Mouse (Mus musculus): ENCODE data around the gene Mcu.

The Mcu gene

GRCm38 (mm10) chr10:59429448-59430135 lies 186.9 kb downstream of the Mcu start:
- no peak for DNase-seq (ENCODE audit: low spot score in 2 of 2)

DNA sequence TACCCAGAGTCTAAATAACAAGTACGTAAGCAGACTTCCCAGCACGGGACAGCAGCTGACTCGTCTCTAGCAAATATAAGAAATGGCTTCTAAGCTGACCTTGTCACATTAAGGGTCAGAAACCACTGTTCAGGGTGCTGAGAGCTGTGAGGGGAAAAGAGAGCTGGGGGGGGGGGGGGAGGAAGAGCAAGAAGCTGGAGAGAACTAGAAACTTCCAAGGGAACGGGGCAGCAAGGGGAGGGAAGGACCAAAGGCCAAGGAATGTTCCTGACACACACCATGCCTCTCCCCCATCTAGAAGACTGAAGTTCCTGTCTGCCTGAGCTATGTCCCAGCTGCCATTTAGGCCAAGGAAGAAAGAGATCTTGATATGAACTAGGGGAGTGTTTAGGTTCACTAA lies 190.1 kb downstream of the Mcu start:
- no peak for DNase-seq (ENCODE audit: low spot score in 2 of 2)

GRCm38 (mm10) chr10:59425369-59425768 lies 191.1 kb downstream of the Mcu start:
- no peak for DNase-seq (ENCODE audit: low spot score in 2 of 2)

DNA sequence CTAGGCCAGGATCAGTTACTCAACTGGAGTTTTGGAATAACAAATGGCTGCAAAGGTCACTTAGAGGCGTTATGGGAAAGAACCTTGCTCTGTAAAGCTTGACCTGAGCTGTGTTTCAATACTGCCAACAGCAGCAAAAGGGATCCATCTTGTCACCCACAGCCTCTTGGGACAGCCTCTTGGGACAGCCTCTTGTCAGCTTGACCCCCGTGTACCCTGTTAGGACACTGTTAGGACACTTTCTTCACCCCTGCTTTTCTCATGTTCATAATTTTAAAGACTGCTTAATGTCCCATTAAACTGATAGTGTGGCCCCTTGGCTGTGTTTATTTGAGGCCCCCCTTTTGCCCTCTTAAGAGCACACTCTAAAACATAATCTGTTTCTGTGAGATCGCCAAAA lies 192.0 kb downstream of the Mcu start:
- DNase-seq (ENCODE audit: low spot score in 2 of 2): no peak

DNA sequence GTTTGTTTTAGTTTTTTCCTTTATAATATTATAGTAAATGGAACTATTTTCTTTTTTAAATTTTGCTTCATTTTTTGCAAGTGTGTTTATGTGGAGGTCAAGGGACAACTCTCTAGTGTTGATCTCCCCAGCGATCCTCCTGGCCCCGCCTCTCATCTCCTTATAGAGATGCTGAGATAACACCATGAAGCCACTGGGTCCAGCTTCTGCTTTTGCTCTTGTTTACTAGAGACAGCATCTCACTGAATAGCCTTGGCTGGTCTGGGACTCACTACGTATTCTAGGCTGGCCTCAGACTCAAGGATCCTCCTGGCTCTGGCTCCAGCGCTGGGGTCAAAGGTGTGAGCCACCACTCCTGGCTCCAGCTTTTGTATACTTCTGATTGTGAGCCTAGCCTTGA lies 197.0 kb downstream of the Mcu start:
- no peak for DNase-seq (ENCODE audit: low spot score in 2 of 2)

DNA sequence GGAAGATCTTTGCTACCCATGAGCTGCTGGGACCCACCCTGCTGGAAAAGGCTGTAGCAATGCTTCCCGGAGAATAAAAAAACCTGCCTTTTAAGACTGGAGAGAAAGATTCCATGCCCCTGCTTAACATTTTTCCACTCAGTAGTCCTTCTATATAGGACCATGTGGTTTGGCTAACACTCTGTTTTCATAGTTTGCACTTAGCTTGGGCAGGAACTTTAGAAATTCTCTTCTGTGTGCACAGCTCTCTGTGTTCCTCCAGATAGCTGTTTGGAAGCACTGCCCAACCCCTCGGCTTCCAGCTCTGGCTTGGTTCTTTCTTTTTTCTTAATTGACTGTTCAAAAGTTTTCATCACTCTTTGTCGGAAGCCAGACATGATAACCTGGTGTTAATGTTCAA lies 199.9 kb downstream of the Mcu start:
- no peak for DNase-seq (ENCODE audit: low spot score in 2 of 2)

DNA sequence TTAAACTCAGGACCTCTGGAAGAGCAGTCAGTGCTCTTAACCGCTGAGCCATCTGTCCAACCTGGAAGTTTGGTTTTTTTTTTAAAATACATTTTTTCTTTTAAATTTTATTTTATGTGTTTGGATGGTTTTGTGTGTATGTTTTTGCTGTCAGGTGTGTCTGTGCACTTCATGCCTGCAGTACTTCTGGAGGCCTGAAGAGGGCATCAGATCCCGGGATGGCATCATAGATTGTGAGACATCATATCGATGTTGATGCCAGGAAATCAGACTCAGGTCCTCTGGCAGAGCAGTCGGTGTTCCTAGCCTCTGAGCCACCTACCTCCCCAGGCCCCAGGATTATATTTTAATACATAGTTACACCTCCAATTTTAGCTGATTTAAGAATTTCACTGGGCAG lies 202.8 kb downstream of the Mcu start:
- no peak for DNase-seq (ENCODE audit: low spot score in 2 of 2)

DNA sequence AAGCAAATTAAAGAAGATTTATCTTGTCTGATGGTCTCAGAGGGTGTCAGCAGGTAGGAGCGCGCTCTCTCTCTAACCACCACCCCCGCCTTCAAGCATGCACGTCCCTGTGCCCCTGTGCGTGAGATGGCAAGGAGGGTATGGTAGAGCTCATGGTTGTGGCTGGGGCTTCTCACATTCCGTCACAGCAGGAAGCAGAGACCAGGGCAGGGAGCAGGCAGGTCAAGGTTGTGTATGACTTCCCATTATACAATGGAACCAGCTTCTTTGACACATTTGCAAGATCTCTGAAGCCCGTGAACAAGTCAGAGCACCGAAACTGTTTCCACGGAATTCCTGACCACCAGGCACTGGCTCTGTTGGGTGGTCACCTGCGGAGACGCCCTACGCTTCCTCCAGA lies 206.2 kb downstream of the Mcu start:
- DNase-seq (ENCODE audit: low spot score in 2 of 2): no peak

- DNase-seq (ENCODE audit: low spot score in 2 of 2): no peak
Observed at GRCm38 (mm10) chr10:59408499-59408898, 208.0 kb downstream of the Mcu start.

GRCm38 (mm10) chr10:59403793-59404149 lies 212.7 kb downstream of the Mcu start:
- DNase-seq (ENCODE audit: low spot score in 2 of 2): no peak

DNA sequence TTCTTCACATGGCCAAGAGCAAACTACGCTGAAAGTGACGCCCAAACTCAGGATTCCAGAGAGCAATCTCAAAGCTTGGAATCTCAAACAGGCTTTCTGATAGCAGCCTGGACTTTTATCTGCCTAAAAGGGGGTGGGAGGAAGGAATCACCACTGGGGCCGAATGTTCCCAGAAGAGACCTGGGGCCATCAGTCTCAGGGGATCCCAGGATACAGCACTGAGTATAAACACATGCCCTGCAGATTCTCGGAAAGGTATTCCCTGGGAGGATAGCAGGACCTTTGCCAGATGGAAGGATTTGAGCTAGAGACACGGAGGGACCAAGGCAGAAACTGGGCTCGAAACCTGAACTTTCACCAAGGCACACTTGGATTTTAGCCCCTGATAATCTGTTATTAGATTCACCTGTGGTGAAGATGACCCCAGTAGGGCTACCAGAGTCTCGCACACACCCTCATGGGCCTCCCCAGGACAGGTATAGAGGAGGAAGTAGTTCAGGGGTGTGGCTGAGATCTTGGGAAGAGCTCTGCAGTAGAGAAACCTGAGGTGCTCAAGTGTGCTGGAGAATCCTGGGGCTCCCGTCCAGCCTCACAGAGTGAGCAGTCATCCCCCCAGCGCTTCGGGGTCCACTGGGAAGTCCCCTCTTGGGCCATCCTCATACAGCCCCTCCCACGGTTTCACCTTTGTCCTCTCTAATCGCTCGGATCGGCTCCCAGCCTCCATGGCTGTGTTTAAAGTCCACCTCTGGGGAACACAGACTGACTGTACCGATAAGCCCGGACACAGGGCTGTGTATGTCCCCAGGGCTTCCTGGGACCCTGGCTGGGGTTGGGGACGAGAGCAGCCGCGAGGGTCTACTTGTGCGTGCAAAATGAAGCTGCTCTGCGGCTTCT lies 213.3 kb downstream of the Mcu start, which contains the start of gene Pla2g12b:
Gene Pla2g12b, plus strand, starts transcription at position 762 of the 894 bp plus-strand sequence.
- DNase-seq (ENCODE audit: low spot score in 2 of 2): no peak

All from frontal cortex, postnatal 10 days (tissue).